ENCODE assay signal across 16 mouse cellular contexts in genomic region chr10:43027006-43027405, GRCm38 (mm10).
DNase-seq lines count a peak whose midpoint lies in the region; ATAC-seq and TF ChIP-seq lines count a peak whose summit lies in the region.
"Had no signal": no experiment of that assay in that cellular context is flagged by ENCODE, and none has a peak within 500 bp of the region (broad histone marks: within the 10 kb centered on the region; RNA-seq: fewer than 3 reads in every experiment).

No protein-coding gene starts in this region.

- ATAC-seq in hindbrain, embryonic 12.5 days (ENCODE audit: low FRiP score): peak; percentile 71
- peak; percentile 21; the same call in 1 of the 2 replicates for ATAC-seq in hindbrain, embryonic 16.5 days
- no peak for ATAC-seq in stomach, postnatal 0 days (ENCODE audit: low FRiP score, low TSS enrichment)
- ATAC-seq: forebrain, embryonic 15.5 days; liver, postnatal 0 days had no signal

- no peak overlapping the region for H3K9ac ChIP-seq in hindbrain, embryonic 12.5 days
- no peak overlapping the region for H3K9ac ChIP-seq in hindbrain, embryonic 16.5 days (ENCODE audit: low read depth, low read length)
- no peak overlapping the region for H3K9ac ChIP-seq in stomach, postnatal 0 days (ENCODE audit: low read length)
- H3K9ac ChIP-seq: embryonic facial prominence, embryonic 15.5 days; forebrain, embryonic 15.5 days; limb, embryonic 15.5 days; liver, postnatal 0 days had no signal

- WGBS in hindbrain, embryonic 12.5 days: 45% methylated on average over 9 of the region's 9 CpGs
- WGBS in hindbrain, embryonic 10.5 days: 56% methylated on average over 9 of the region's 9 CpGs
- 44% methylated on average over 9 of the region's 9 CpGs for WGBS in hindbrain, embryonic 16.5 days
- 52% methylated on average over 9 of the region's 9 CpGs for WGBS in stomach, postnatal 0 days

- no peak overlapping the region for H3K4me2 ChIP-seq in hindbrain, embryonic 12.5 days (replicated peaks)
- no peak overlapping the region for H3K4me2 ChIP-seq in hindbrain, embryonic 16.5 days (ENCODE audit: low read length)
- no peak overlapping the region for H3K4me2 ChIP-seq in stomach, postnatal 0 days (replicated peaks; ENCODE audit: low read depth)
- H3K4me2 ChIP-seq: embryonic facial prominence, embryonic 15.5 days; forebrain, embryonic 15.5 days; limb, embryonic 15.5 days had no signal

- no peak overlapping the region for H3K4me3 ChIP-seq in hindbrain, embryonic 12.5 days
- H3K4me3 ChIP-seq in hindbrain, embryonic 10.5 days: no peak overlapping the region
- no peak overlapping the region for H3K4me3 ChIP-seq in hindbrain, embryonic 16.5 days (ENCODE audit: low read length)
- H3K4me3 ChIP-seq in stomach, postnatal 0 days (ENCODE audit: low read depth, low read length): no peak overlapping the region
- H3K4me3 ChIP-seq: embryonic facial prominence, embryonic 15.5 days; forebrain, embryonic 15.5 days; heart, adult 2 months; limb, embryonic 15.5 days had no signal

- peaks cover 35% of the 10 kb centered on the region for H3K4me1 ChIP-seq in hindbrain, embryonic 12.5 days
- peaks cover 49% of the 10 kb centered on the region for H3K4me1 ChIP-seq in hindbrain, embryonic 10.5 days (replicated peaks)
- peaks cover 16% of the 10 kb centered on the region for H3K4me1 ChIP-seq in hindbrain, embryonic 16.5 days (ENCODE audit: control insufficient read depth, insufficient read depth, low read depth, low read length)
- no peaks in the 10 kb centered on the region for H3K4me1 ChIP-seq in stomach, postnatal 0 days (replicated peaks; ENCODE audit: control insufficient read depth, insufficient read depth)

- TF ChIP-seq EP300 in stomach, postnatal 0 days (optimal IDR thresholded peaks at IDR 0.05): no peak

- H3K9me3 ChIP-seq in hindbrain, embryonic 12.5 days (replicated peaks): no peaks in the 10 kb centered on the region
- no peaks in the 10 kb centered on the region for H3K9me3 ChIP-seq in hindbrain, embryonic 10.5 days
- H3K9me3 ChIP-seq in hindbrain, embryonic 16.5 days (ENCODE audit: control insufficient read depth, low read length): no peaks in the 10 kb centered on the region
- no peaks in the 10 kb centered on the region for H3K9me3 ChIP-seq in stomach, postnatal 0 days (ENCODE audit: control insufficient read depth, low read length)
- H3K9me3 ChIP-seq: embryonic facial prominence, embryonic 15.5 days; forebrain, embryonic 15.5 days; limb, embryonic 15.5 days had no signal

- 0 out of 2 replicates have a peak overlapping the region, but pooled peaks have one; percentile 55 for H3K27ac ChIP-seq in hindbrain, embryonic 12.5 days
- H3K27ac ChIP-seq in hindbrain, embryonic 10.5 days: no peak overlapping the region
- H3K27ac ChIP-seq in hindbrain, embryonic 16.5 days (ENCODE audit: low read depth, low read length): no peak overlapping the region
- no peak overlapping the region for H3K27ac ChIP-seq in stomach, postnatal 0 days (replicated peaks)
- H3K27ac ChIP-seq: embryonic facial prominence, embryonic 15.5 days; forebrain, embryonic 15.5 days; heart, adult 2 months; limb, embryonic 15.5 days had no signal

- H3K36me3 ChIP-seq in hindbrain, embryonic 12.5 days: no peaks in the 10 kb centered on the region
- H3K36me3 ChIP-seq in hindbrain, embryonic 10.5 days: no peaks in the 10 kb centered on the region
- H3K36me3 ChIP-seq in hindbrain, embryonic 16.5 days (ENCODE audit: control insufficient read depth, insufficient read depth, low read length): no peaks in the 10 kb centered on the region
- H3K36me3 ChIP-seq in stomach, postnatal 0 days (ENCODE audit: control insufficient read depth, insufficient read depth, low read length): no peaks in the 10 kb centered on the region
- H3K36me3 ChIP-seq: embryonic facial prominence, embryonic 15.5 days; forebrain, embryonic 15.5 days; limb, embryonic 15.5 days had no signal

- no peak for DNase-seq in hindbrain, embryonic 10.5 days (ENCODE audit: low spot score)
- DNase-seq in ZHBTc4 (ENCODE audit: low read depth, low spot score): peak; percentile 22
- peak; percentile 62 for DNase-seq in mesoderm, embryonic 11.5 days (ENCODE audit: low read depth, low spot score)
- no peak for DNase-seq in layer of hippocampus, adult 9-10 months (ENCODE audit: low spot score)
- no peak for DNase-seq in urinary bladder, postnatal 25 days (ENCODE audit: low spot score)
- DNase-seq in stomach, postnatal 0 days (ENCODE audit: low spot score): no peak
- DNase-seq: cerebellum, adult 11 months; heart, adult 2 months; liver, postnatal 0 days; lung, postnatal 4 days; thymus, postnatal 4 days had no signal

- peaks cover 17% of the 10 kb centered on the region for H3K27me3 ChIP-seq in hindbrain, embryonic 12.5 days
- H3K27me3 ChIP-seq in hindbrain, embryonic 10.5 days (ENCODE audit: insufficient read depth, poor library complexity, severe bottlenecking): peaks cover 27% of the 10 kb centered on the region
- no peaks in the 10 kb centered on the region for H3K27me3 ChIP-seq in hindbrain, embryonic 16.5 days (replicated peaks; ENCODE audit: control insufficient read depth, insufficient read depth, low read length)
- H3K27me3 ChIP-seq in stomach, postnatal 0 days (ENCODE audit: control insufficient read depth, insufficient read depth, low read length): peaks cover 3% of the 10 kb centered on the region; the same call in 1 of the 2 replicates
- H3K27me3 ChIP-seq: forebrain, embryonic 15.5 days had no signal

- no peak for TF ChIP-seq CTCF in stomach, postnatal 0 days (IDR thresholded peaks at IDR 0.05; ENCODE audit: low read depth)

Comparison
In these comparisons a context has a peak if more than half of its experiments do, and no peak if none do; other contexts are left out.
1. DNase-seq: peak in ZHBTc4 (single experiment) and mesoderm, embryonic 11.5 days (single experiment); none in hindbrain, embryonic 10.5 days (single experiment), layer of hippocampus, adult 9-10 months (single experiment), urinary bladder, postnatal 25 days (single experiment) and stomach, postnatal 0 days (single experiment).